Mouse (Mus musculus) lung, postnatal 0 days (tissue): ENCODE measurements around the gene Eepd1.

ENCODE experiments used
- CTCF ChIP-seq: IDR thresholded peaks from 2 replicates; pipeline ENCODE4 v1.5.1; 2016; ENCODE audit warnings: antibody characterized with exemption, mild to moderate bottlenecking
- EP300 ChIP-seq: IDR thresholded peaks from 2 replicates; pipeline ENCODE4 v1.6.1; 2016; ENCODE audit warnings: antibody characterized with exemption, mild to moderate bottlenecking, control low read depth

- no peak for TF ChIP-seq CTCF
- TF ChIP-seq EP300 = no peak
Measured at GRCm38 (mm10) chr9:25563806-25564205, 82.5 kb downstream of the Eepd1 start.
